Mouse (Mus musculus) embryonic facial prominence, embryonic 13.5 days (tissue): Measurements from ENCODE around the gene Gm5788. TPM values are rescaled to one million over a fixed set of nuclear protein-coding genes. Genes with fewer than 3 reads are reported as not detected.
"Not testable (repeated sequence)": the region's sequence is repeated elsewhere in the genome, so short reads cannot be mapped to it uniquely, and the experiment has no call there.

Experiments
- ATAC-seq: fragments of 200-750 bp; cut with Nextera tagmentation; 2 replicates; pipeline ENCODE4 v1.8.0; 2017; ENCODE audit warnings: low read depth; ENCODE audit not compliant: insufficient number of reproducible peaks, insufficient read depth, low FRiP score, low TSS enrichment
- H3K27ac ChIP-seq: fragments of 300-500 bp; sonication (generic); 2 replicates; pipeline ENCODE4 v1.5.1; 2015; ENCODE audit warnings: moderate library complexity, mild to moderate bottlenecking, inconsistent platforms
- H3K27me3 ChIP-seq: fragments of 300-500 bp; sonication (generic); 2 replicates; pipeline ENCODE4 v1.6.1; 2015; ENCODE audit warnings: mild to moderate bottlenecking, inconsistent platforms
- H3K36me3 ChIP-seq: fragments of 300-500 bp; sonication (generic); 2 replicates; pipeline ENCODE4 v1.6.1; 2015; ENCODE audit warnings: mild to moderate bottlenecking, inconsistent platforms
- H3K4me1 ChIP-seq: fragments of 300-500 bp; sonication (generic); 2 replicates; pipeline ENCODE4 v1.6.1; 2015; ENCODE audit warnings: inconsistent platforms
- H3K4me2 ChIP-seq: fragments of 300-500 bp; sonication (generic); 2 replicates; pipeline ENCODE4 v1.6.1; 2015; ENCODE audit warnings: moderate library complexity, mild to moderate bottlenecking, inconsistent platforms
- H3K4me3 ChIP-seq: fragments of 300-500 bp; sonication (generic); 2 replicates; pipeline ENCODE4 v1.5.1; 2015; ENCODE audit warnings: mild to moderate bottlenecking, inconsistent platforms
- H3K9ac ChIP-seq: fragments of 300-500 bp; sonication (generic); 2 replicates; pipeline ENCODE4 v1.6.1; 2015; ENCODE audit warnings: mild to moderate bottlenecking, inconsistent platforms
- H3K9me3 ChIP-seq: fragments of 300-500 bp; sonication (generic); 2 replicates; pipeline ENCODE4 v1.6.1; 2016; ENCODE audit warnings: inconsistent platforms
- WGBS: fragments of 180-500 bp; shearing (Covaris S2); methylation state at CpG from one replicate; pipeline ENCODE4 v1.1.7; 2015; ENCODE audit warnings: mixed read lengths; 5-methylcytosine and 5-hydroxymethylcytosine counted together
- polyA plus RNA-seq: library from polyadenylated mRNA; unstranded; fragments of >200 nt; fragmentation: Nextera tagmentation; extraction: Ambion mirVana; gene quantifications from 2 replicates; pipeline ENCODE4 v1.2.1, GENCODE M21; 2015

The Gm5788 gene
- not detected in 2 replicates for polyA plus RNA-seq

DNA sequence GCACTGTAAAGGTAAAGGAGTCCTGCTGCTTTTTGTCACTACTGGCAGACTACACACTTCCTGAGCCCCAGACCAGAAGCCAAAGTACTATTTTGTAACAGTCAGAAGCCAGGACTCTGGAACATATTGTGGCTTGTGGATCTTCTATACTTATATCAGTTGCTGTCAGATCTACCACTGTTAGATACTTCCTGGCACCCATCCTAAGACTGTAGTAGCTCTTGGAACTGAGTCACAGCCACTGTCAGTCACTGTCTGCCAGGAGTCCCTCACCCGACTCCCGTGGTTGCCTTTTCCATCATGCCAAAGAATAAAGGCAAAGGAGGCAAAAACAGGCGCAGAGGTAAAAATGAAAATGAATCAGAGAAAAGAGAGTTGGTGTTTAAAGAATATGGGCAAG lies at the start of gene Gm5788:
Gene Gm5788, plus strand, starts transcription at position 301 of the 400 bp plus-strand sequence.
- WGBS = 91% methylated on average over 3 of the region's 3 CpGs

DNA sequence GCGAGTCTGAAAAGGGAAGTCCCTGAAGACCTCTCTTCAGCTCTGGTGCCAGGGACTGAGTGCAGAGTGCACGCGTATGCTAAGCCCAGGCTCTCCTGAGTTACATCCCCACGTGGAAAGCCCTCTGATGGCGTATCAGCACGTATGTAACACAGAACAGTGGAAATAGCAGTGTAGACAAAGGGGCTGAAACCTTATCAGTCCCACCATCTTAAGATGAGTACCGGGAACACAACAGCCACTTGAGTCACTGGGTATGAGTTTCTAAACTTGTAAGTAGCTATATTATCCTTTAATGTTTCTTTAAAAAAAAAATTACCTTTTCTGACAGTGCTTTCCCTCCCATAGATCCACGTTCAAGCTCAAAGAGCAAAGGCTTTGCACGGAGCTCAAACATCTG lies 45.1 kb upstream of the Gm5788 start:
- Histone ChIP-seq H3K27me3 (no peaks in the 10 kb centered on the region), H3K9ac (no peak overlapping the region), H3K9me3 (no peaks in the 10 kb centered on the region), H3K4me1 (peaks cover 5% of the 10 kb centered on the region), H3K27ac (no peak overlapping the region), H3K36me3 (peaks cover 75% of the 10 kb centered on the region), H3K4me2 (no peak overlapping the region), H3K4me3 (no peak overlapping the region)
- 91% methylated on average over 9 of the region's 9 CpGs for WGBS
- no peak for ATAC-seq

More for the DNA sequence above, at the start of gene Gm5788:
- not testable (repeated sequence) for H3K4me2 ChIP-seq, H3K36me3 ChIP-seq, H3K27me3 ChIP-seq, H3K9ac ChIP-seq, ATAC-seq, H3K9me3 ChIP-seq, H3K4me3 ChIP-seq, H3K4me1 ChIP-seq, H3K27ac ChIP-seq

DNA sequence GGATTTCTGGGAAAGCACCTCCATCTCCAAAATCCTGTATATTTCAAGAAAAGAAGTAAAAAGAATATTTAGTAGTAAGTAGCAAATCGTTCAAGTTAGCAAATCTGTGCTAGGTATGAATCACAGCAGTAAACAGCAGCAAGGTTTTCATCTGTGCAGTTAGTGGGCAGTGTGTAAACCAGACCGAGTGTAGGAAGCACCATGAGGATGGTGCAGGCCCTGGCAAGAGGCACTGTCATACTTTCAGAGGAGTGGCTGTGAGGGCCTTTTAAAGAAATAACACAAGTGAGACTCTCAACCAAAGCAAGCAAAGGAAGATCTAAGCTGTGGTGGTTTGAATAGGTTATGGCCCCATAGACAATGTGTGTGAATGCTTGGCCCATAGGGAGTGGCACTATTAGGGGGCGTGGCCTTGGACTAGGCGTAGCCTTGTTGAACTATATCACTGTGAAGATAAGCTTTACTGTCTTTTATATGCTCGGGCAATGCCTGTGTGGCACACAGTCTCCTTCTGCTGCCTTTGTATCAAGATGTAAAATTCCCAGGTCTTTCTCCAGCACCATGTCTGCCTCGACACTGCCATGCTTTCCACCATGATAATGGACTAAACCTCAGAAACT lies 29.7 kb upstream of the Gm5788 start:
- H3K4me2 ChIP-seq = no peak overlapping the region
- no peak overlapping the region for H3K4me3 ChIP-seq
- no peaks in the 10 kb centered on the region; the same call in 1 of the 2 replicates for H3K4me1 ChIP-seq
- H3K27ac ChIP-seq = no peak overlapping the region
- H3K9ac ChIP-seq = no peak overlapping the region
- no peak for ATAC-seq
- no peaks in the 10 kb centered on the region for H3K27me3 ChIP-seq
- peaks cover 77% of the 10 kb centered on the region for H3K36me3 ChIP-seq
- no peaks in the 10 kb centered on the region for H3K9me3 ChIP-seq
- 88% methylated on average over 6 of the region's 6 CpGs for WGBS

DNA sequence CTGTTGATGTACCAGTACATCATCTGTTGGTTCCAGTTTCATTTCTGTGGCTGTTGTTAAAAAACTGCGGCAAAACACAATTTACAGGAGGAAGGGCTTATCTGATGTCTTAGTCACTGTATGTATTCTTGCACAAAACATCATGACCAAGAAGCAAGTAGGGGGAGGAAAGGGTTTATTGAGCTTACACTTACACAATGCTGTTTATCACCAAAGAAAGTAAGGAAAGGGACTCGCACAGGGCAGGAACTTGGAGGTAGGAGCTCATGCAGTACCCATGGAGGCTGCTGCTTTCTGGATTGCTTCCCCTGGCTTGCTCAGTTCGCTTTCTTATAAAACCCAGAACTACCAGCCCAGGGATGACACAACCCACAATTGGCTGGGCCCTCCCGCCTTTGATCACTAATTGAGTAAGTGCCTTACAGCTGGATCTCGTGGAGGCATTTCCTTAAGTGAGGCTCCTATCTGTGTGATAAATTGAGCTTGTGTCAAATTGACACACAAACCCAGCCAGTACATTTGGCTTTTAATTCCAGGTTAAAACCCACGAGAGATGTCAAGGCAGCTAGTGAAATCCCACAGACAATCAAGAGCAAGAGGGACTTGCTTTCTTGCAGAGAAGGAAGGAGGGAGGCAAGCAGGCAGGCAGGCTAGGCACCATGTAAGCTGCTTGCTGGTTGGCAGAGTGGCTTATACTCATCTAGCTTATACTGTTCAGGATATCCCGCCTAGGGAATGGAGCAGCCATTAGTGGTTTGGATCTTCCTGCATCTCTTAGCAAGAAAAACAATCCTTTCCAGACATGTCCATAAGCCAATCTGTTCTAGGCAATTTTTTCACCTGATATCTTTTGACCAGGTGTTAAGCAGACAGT lies 24.0 kb upstream of the Gm5788 start:
- Histone ChIP-seq H3K4me3 (peak overlapping the region; percentile 76), H3K36me3 (peaks cover 25% of the 10 kb centered on the region), H3K4me2 (peak overlapping the region; percentile 58), H3K9me3 (no peaks in the 10 kb centered on the region), H3K9ac (peak overlapping the region; percentile 94), H3K4me1 (peaks cover 12% of the 10 kb centered on the region), H3K27me3 (no peaks in the 10 kb centered on the region), H3K27ac (no peak overlapping the region)
- 44% methylated on average over 7 of the region's 7 CpGs for WGBS
- ATAC-seq = no peak

GRCm38 (mm10) chr12:87471421-87471963 lies 23.0 kb upstream of the Gm5788 start:
- no peaks in the 10 kb centered on the region for H3K27me3 ChIP-seq
- peaks cover 19% of the 10 kb centered on the region for H3K36me3 ChIP-seq
- H3K4me2 ChIP-seq = peak overlapping the region; percentile 58
- peak overlapping the region; percentile 94 for H3K27ac ChIP-seq
- peaks cover 12% of the 10 kb centered on the region for H3K4me1 ChIP-seq
- under 1% methylated on average over 19 of the region's 19 CpGs for WGBS
- H3K9ac ChIP-seq = peak overlapping the region; percentile 94
- ATAC-seq = no peak
- H3K9me3 ChIP-seq = no peaks in the 10 kb centered on the region
- H3K4me3 ChIP-seq = peak overlapping the region; percentile 76

- Histone ChIP-seq H3K4me1 (peaks cover 12% of the 10 kb centered on the region), H3K36me3 (peaks cover 12% of the 10 kb centered on the region), H3K27me3 (no peaks in the 10 kb centered on the region), H3K4me2 (peak within 1 kb of the TSS; percentile 58), H3K9ac (peak within 1 kb of the TSS; percentile 94), H3K9me3 (no peaks in the 10 kb centered on the region), H3K4me3 (peak within 1 kb of the TSS; percentile 76), H3K27ac (peak within 1 kb of the TSS; percentile 94)
- peak; percentile 93 for ATAC-seq
- 2% methylated on average over 45 of the region's 45 CpGs for WGBS
These were observed 22.3 kb upstream of the Gm5788 start, which contains the start of gene Snw1 for GRCm38 (mm10) chr12:87471964-87472786. TSS of gene Snw1 (minus strand) at chr12:87472274.

DNA sequence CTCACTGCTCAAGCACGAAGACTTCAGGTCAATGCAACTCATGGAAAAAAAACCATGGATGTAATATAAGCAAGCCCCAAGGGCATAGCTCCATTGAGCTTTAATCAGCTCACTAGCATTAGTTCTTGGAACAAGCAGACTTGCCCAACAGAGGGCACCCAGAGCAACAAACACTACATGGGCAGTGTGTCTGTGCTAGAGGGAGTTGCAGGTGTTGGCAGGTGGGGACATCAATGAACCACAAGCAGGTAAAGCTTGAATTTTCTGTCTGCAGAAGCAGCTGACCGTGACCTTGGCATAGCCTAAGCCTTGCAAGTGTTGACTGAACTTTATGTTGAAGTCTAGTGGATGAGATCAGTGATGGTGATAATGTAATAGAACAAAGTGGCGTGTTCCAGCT lies 19.8 kb upstream of the Gm5788 start:
- H3K4me1 ChIP-seq = peaks cover 12% of the 10 kb centered on the region
- H3K4me2 ChIP-seq = no peak overlapping the region
- no peak overlapping the region for H3K4me3 ChIP-seq
- H3K27me3 ChIP-seq = no peaks in the 10 kb centered on the region
- no peak overlapping the region for H3K27ac ChIP-seq
- no peaks in the 10 kb centered on the region for H3K9me3 ChIP-seq
- H3K9ac ChIP-seq = no peak overlapping the region
- WGBS = 81% methylated on average over 3 of the region's 3 CpGs
- H3K36me3 ChIP-seq = no peaks in the 10 kb centered on the region
- ATAC-seq = no peak

DNA sequence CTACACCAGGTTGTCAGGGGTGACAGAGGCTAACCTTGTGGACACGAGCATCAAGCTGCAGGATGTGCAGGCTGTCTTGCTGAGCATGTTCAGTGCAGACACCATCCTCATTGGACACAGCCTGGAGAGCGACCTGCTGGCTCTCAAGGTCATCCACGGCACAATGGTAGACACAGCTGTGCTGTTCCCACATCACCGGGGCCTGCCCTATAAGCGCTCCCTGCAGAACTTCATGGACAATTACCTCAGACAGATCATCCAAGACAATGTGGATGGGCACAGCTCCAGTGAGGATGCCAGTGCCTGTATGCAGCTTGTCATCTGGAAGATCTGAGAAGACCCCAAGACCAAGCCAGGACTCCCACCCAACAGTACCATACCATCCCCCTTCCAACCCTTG lies 12.0 kb upstream of the Gm5788 start:
- 0 out of 2 replicates have a peak, but pooled peaks have one; percentile 23 for ATAC-seq
- WGBS = 84% methylated on average over 5 of the region's 5 CpGs

DNA sequence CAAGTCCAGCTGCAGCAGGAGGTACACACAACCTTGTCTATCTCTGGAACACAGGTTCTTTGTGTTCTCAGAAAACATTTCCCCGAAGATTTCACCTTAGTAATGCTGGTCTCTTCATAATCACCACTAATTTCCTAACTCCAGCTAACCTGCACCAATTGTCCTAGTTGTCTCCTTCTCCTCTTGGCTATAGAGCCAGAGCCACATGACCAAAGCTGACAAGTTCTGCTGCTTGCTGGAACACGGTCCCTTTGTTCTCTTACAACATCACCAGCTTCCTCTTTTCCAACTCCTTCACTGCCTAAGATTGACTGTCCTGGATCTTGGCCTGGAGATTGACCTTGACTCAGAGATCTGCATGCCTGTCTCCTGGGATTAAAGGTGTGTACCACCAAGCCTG lies 5.8 kb upstream of the Gm5788 start:
- H3K27me3 ChIP-seq, H3K4me3 ChIP-seq, H3K27ac ChIP-seq, H3K4me2 ChIP-seq, H3K36me3 ChIP-seq, H3K4me1 ChIP-seq, H3K9me3 ChIP-seq, H3K9ac ChIP-seq, ATAC-seq: not testable (repeated sequence)
- WGBS = 50% methylated on average over 2 of the region's 2 CpGs

More for the DNA sequence above, 12.0 kb upstream of the Gm5788 start:
- H3K36me3 ChIP-seq, H3K4me1 ChIP-seq, H3K9me3 ChIP-seq, H3K27ac ChIP-seq, H3K9ac ChIP-seq, H3K27me3 ChIP-seq, H3K4me2 ChIP-seq, H3K4me3 ChIP-seq: not testable (repeated sequence)

GRCm38 (mm10) chr12:87514016-87514415 lies 19.5 kb downstream of the Gm5788 start, which contains the start of gene Gm8300:
TSS of gene Gm8300 (plus strand) at chr12:87514316.
- H3K9me3 ChIP-seq, H3K27ac ChIP-seq, H3K4me1 ChIP-seq, H3K4me2 ChIP-seq, H3K9ac ChIP-seq, H3K27me3 ChIP-seq, ATAC-seq, H3K36me3 ChIP-seq, H3K4me3 ChIP-seq: not testable (repeated sequence)
- 84% methylated on average over 4 of the region's 4 CpGs for WGBS

DNA sequence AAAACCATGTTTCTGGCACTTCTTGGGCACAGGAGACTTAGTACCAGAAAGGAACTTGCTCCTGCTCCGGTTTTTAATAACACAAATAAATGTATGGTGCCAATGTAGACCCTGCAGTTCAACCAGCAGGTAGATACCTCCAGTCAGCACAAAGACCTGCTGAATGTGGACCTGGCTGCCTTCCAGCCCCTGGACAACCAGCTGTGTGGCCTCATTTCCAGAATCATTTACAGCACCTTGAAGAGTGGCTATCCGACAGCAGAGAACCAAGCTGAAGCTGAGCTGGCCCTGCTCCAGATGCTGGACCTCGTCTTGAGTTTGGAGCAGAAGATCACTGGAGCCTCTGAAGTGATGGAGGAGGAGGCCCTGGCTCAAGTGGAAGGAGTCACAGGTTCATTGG lies 25.1 kb downstream of the Gm5788 start:
- not testable (repeated sequence) for H3K9me3 ChIP-seq, H3K27me3 ChIP-seq, H3K4me1 ChIP-seq, ATAC-seq, H3K9ac ChIP-seq, H3K4me2 ChIP-seq, H3K27ac ChIP-seq, H3K4me3 ChIP-seq, H3K36me3 ChIP-seq
- whole genome bisulfite sequencing = 73% methylated on average over 3 of the region's 3 CpGs
